23 mouse cellular contexts compared by ENCODE assay signal in the genomic region with DNA sequence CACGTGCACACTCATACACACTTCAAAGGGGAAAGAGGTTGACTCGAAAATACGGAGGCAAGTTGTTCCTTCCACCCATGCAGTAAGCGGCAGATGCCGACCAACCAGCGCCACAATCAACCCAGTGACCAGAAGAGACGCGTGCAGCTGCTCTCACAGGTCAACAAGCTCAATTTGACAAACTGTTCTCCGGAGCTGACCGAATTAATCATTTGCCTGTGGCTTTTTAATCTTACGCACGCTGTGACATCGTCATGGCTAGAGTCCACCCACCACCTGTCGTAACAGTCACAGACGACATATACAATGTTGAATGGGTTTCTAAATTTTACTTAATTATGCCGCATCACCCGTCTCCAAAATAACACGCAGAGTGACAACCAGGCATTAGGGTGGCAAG.
A peak's percentile ranks its signal among the peaks of the same experiment; 100 is the strongest.
DNase-seq lines count a peak whose midpoint lies in the region; ATAC-seq and TF ChIP-seq lines count a peak whose summit lies in the region.
"Had no signal": no experiment of that assay in that cellular context is flagged by ENCODE, and none has a peak within 500 bp of the region (broad histone marks: within the 10 kb centered on the region; RNA-seq: fewer than 3 reads in every experiment).

No protein-coding gene starts in this region.

- TF ChIP-seq POLR2A in kidney, adult 2 months (IDR thresholded peaks at IDR 0.05; ENCODE audit: low read depth, low read length), result no peak

- H3K4me2 ChIP-seq in kidney, embryonic 14.5 days (replicated peaks; ENCODE audit: low read depth, low read length), result no peak overlapping the region
- H3K4me2 ChIP-seq in liver, embryonic 13.5 days, result no peak overlapping the region
- H3K4me2 ChIP-seq: heart, embryonic 12.5 days; lung, embryonic 15.5 days; neural tube, embryonic 12.5 days had no signal

- no peak for ATAC-seq in kidney, embryonic 14.5 days (ENCODE audit: low FRiP score, low TSS enrichment)
- ATAC-seq in liver, embryonic 13.5 days (ENCODE audit: low read depth), result 0 out of 2 replicates have a peak, but pooled peaks have one; percentile 31

- H3K9me3 ChIP-seq in kidney, embryonic 14.5 days (ENCODE audit: control insufficient read depth, low read length), result no peaks in the 10 kb centered on the region
- no peaks in the 10 kb centered on the region for H3K9me3 ChIP-seq in liver, embryonic 13.5 days (replicated peaks)
- H3K9me3 ChIP-seq: forebrain, embryonic 10.5 days; heart, embryonic 12.5 days; lung, embryonic 15.5 days; midbrain, embryonic 10.5 days had no signal

- TF ChIP-seq CTCF in kidney, adult 2 months (conservative IDR thresholded peaks at IDR 0.05; ENCODE audit: insufficient read depth, insufficient read length, low read depth, low read length), result no peak

- no peak overlapping the region for H3K9ac ChIP-seq in kidney, embryonic 14.5 days (ENCODE audit: low read depth, low read length)
- no peak overlapping the region for H3K9ac ChIP-seq in liver, embryonic 13.5 days
- H3K9ac ChIP-seq: heart, embryonic 12.5 days; lung, embryonic 15.5 days; neural tube, embryonic 12.5 days had no signal

- H3K36me3 ChIP-seq in kidney, adult 2 months (ENCODE audit: control insufficient read depth, insufficient read depth, low read length), result no peaks in the 10 kb centered on the region
- no peaks in the 10 kb centered on the region for H3K36me3 ChIP-seq in kidney, embryonic 14.5 days (ENCODE audit: control insufficient read depth, insufficient read depth, low read length)
- peaks cover 2% of the 10 kb centered on the region; the same call in 1 of the 2 replicates for H3K36me3 ChIP-seq in liver, embryonic 13.5 days
- H3K36me3 ChIP-seq: forebrain, embryonic 10.5 days; heart, embryonic 12.5 days; lung, embryonic 15.5 days; midbrain, embryonic 10.5 days; neural tube, embryonic 12.5 days had no signal

- H3K4me1 ChIP-seq in kidney, adult 2 months (ENCODE audit: control insufficient read depth, insufficient read depth, low read length), result no peaks in the 10 kb centered on the region
- H3K4me1 ChIP-seq in kidney, embryonic 14.5 days (ENCODE audit: control insufficient read depth, insufficient read depth, low read length), result no peaks in the 10 kb centered on the region
- H3K4me1 ChIP-seq in liver, embryonic 13.5 days (replicated peaks), result 0 out of 2 replicates have a peak, but pooled peaks cover 6% of the 10 kb centered on the region
- H3K4me1 ChIP-seq: heart, embryonic 12.5 days; lung, embryonic 15.5 days had no signal

- no peak overlapping the region for H3K4me3 ChIP-seq in kidney, adult 2 months (ENCODE audit: insufficient read depth, low read depth, low read length)
- no peak overlapping the region for H3K4me3 ChIP-seq in kidney, embryonic 14.5 days (ENCODE audit: low read length)
- no peak overlapping the region for H3K4me3 ChIP-seq in liver, embryonic 13.5 days (replicated peaks)
- H3K4me3 ChIP-seq: forebrain, embryonic 10.5 days; gastrocnemius, adult 2 months; heart, embryonic 12.5 days; lung, embryonic 15.5 days; midbrain, embryonic 10.5 days; neural tube, embryonic 12.5 days had no signal

- WGBS in kidney, adult 2 months, result 50% methylated on average over 18 of the region's 18 CpGs
- 73% methylated on average over 18 of the region's 18 CpGs for WGBS in kidney, embryonic 14.5 days
- 81% methylated on average over 18 of the region's 18 CpGs for WGBS in liver, embryonic 13.5 days (ENCODE audit: insufficient replicate concordance)

- H3K27me3 ChIP-seq in kidney, adult 2 months (replicated peaks; ENCODE audit: control insufficient read depth, insufficient read depth, low read length), result no peaks in the 10 kb centered on the region
- no peaks in the 10 kb centered on the region for H3K27me3 ChIP-seq in kidney, embryonic 14.5 days (ENCODE audit: control insufficient read depth, insufficient read depth, low read length)
- H3K27me3 ChIP-seq in liver, embryonic 13.5 days, result no peaks in the 10 kb centered on the region
- H3K27me3 ChIP-seq: heart, embryonic 12.5 days; lung, embryonic 15.5 days; neural tube, embryonic 12.5 days had no signal

- DNase-seq in adrenal gland, adult (ENCODE audit: inconsistent age in 2 of 2, low spot score in 1 of 2), result peak; percentile 20 to 32
- DNase-seq in adrenal gland, postnatal 25 days, result no peak
- peak; percentile 47 for DNase-seq in kidney, adult 2 months
- no peak for DNase-seq in liver, embryonic 13.5 days
- no peak for DNase-seq in liver
- peak; percentile 35 for DNase-seq in yolk sac, embryonic 10.5 days (ENCODE audit: low spot score)
- no peak for DNase-seq in ovary, adult 18-20 months (ENCODE audit: low spot score)
- DNase-seq: adrenal gland, postnatal 10 days; cerebellum, adult 11 months; cerebellum, postnatal 25 days; embryo, embryonic 11 days; gastrocnemius, adult 2 months; heart, adult 11 months; heart, postnatal 14 days; lung, postnatal 4 days; spleen, adult 18-20 months; thymus, postnatal 25 days had no signal

- H3K27ac ChIP-seq in kidney, adult 2 months (ENCODE audit: insufficient read depth, low read depth, low read length), result no peak overlapping the region
- H3K27ac ChIP-seq in kidney, embryonic 14.5 days (ENCODE audit: low read depth, low read length), result no peak overlapping the region
- no peak overlapping the region for H3K27ac ChIP-seq in liver, embryonic 13.5 days
- H3K27ac ChIP-seq: forebrain, embryonic 10.5 days; gastrocnemius, adult 2 months; lung, embryonic 15.5 days; midbrain, embryonic 10.5 days; neural tube, embryonic 12.5 days had no signal

Comparison
In these comparisons a context has a peak if more than half of its experiments do, and no peak if none do; other contexts are left out.
1. DNase-seq: peak in adrenal gland, adult (2 of 2), kidney, adult 2 months (single experiment) and yolk sac, embryonic 10.5 days (single experiment); none in adrenal gland, postnatal 25 days (single experiment), liver, embryonic 13.5 days (single experiment), liver (single experiment) and ovary, adult 18-20 months (single experiment).